Mouse (Mus musculus): ENCODE results near the gene Ssmem1. TPM values are rescaled to one million over a fixed set of nuclear protein-coding genes. Genes with fewer than 3 reads are reported as not detected.

Ssmem1 gene
- 0.45 to 1.3 TPM (median 0.68 TPM) in 4 replicates for total RNA-seq (2023; ENCODE audit: inconsistent age)

DNA sequence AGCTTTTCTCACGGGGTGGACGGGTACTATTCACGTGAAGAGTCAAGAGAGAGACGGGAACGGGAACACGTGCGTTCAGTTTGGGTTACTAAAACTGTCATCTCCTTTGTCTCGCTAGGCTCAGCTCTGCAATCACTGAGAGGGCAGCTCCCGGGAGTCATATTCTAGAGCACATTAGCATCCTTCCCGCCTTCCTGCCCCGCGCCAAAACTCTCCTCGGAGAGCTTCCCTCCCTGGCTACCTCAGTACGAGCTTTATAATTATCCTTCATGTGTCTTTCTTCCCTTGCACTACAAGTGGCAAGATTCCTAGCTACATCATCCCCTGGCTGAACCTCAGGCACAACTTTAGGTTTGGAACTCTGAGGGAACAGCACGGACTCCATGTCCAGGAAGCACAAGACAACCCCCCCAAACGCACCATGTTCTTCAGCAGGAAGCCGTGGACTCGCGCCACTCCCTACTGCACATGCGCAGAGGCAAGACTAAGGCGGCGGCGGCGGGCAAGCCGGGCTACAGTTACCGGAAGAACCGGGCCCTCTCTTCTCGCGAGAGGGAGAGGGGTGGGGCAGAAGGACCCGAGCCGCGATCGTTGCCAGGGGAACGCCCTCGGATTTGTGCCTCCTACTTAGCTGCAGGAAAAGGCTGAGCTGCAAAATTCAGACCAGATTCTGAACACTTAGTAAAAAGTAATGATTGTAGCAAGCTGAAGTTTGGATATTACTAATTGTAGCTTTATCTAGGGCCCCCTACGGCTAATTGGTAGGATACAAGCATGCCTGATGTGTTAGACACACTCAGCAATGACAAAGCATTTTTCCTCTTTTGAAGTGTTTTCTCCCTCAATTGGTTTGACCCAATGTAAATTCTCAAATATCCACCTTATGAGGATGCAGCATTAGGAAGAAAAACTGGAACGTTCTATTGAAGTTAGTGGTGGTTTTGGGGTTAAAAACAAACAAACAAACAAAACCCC, at the start of gene Ssmem1, which contains the start of gene Tmem209:
TSS of gene Ssmem1 (plus strand) at position 585 of the 975 bp plus-strand sequence.
TSS of gene Tmem209 (minus strand) at position 519 of the 975 bp plus-strand sequence.

GRCm38 (mm10) chr6:30541009-30541799, 31.6 kb downstream of the Ssmem1 start, which contains the start of gene Cpa2:
Cpa2 (plus strand) TSS chr6:30541582.

GRCm38 (mm10) chr6:30568069-30568468, 58.4 kb downstream of the Ssmem1 start, which contains the start of gene Cpa4:
Cpa4 (plus strand) TSS chr6:30568369.

Other genes with a start within 250 kb of the Ssmem1 start
- 96.2 to 124 TPM (median 109 TPM) in 4 replicates for gene Ube2h, start 205.3 kb upstream of the Ssmem1 start, total RNA-seq (2023; ENCODE audit: inconsistent age)
- 29.7 to 37.9 TPM (median 35.1 TPM) in 4 replicates for gene Zc3hc1, start 118.8 kb upstream of the Ssmem1 start, total RNA-seq (2023; ENCODE audit: inconsistent age)
- gene Klhdc10, start 108.0 kb upstream of the Ssmem1 start, total RNA-seq (2023; ENCODE audit: inconsistent age), result 20.6 to 21.0 TPM (median 20.8 TPM) in 4 replicates
- 30.7 to 37.1 TPM (median 33.8 TPM) in 4 replicates for gene Tmem209, start 66 bp upstream of the Ssmem1 start, total RNA-seq (2023; ENCODE audit: inconsistent age)
- gene Cpa2, start 31.7 kb downstream of the Ssmem1 start, total RNA-seq (2023; ENCODE audit: inconsistent age), result not detected in 4 replicates
- gene Cpa4, start 58.5 kb downstream of the Ssmem1 start, total RNA-seq (2023; ENCODE audit: inconsistent age), result not detected in 4 replicates
- not detected in 4 replicates for gene Cpa5, start 101.2 kb downstream of the Ssmem1 start, total RNA-seq (2023; ENCODE audit: inconsistent age)
- 0.96 to 1.7 TPM in 2 of 4 replicates, not detected in the others for gene Cpa1, start 129.4 kb downstream of the Ssmem1 start, total RNA-seq (2023; ENCODE audit: inconsistent age)
- gene Cep41, start 183.9 kb downstream of the Ssmem1 start, total RNA-seq (2023; ENCODE audit: inconsistent age), result 6.2 to 10.1 TPM (median 7.1 TPM) in 4 replicates
- gene Mest, start 213.7 kb downstream of the Ssmem1 start, total RNA-seq (2023; ENCODE audit: inconsistent age), result 1.3 to 1.5 TPM in 2 of 4 replicates, not detected in the others

Measured in B cell, adult (primary cell).